Mouse (Mus musculus): ENCODE measurements around the gene Fgf12.
A peak's percentile ranks its signal among the peaks of the same experiment; 100 is the strongest.

Gene Fgf12

GRCm38 (mm10) chr16:28614412-28614811 is 138.5 kb downstream of the Fgf12 start:
- DNase-seq (ENCODE audit: low read depth, low spot score), result no peak

DNA sequence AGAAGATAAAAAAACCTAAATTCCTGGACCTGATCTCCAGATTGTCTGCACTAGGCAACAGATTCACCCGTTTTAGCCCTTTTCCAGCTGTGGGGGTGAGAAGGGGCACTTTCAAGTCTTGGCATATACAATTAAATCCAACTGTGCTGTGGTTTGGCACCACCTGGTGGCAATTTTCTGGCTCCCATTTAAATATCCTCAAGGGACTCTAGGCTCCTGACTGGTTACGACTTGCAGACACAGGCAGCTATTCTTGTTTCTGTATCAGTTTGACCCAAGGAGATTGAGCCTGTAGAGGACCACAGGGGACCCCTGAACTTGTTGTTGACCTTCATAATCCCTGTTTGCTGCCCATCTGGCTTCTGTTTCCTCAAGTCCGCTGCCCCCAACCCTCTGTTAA is 141.9 kb downstream of the Fgf12 start:
- DNase-seq (ENCODE audit: low read depth, low spot score), result no peak

- DNase-seq (ENCODE audit: low read depth, low spot score), result no peak
Measured at GRCm38 (mm10) chr16:28603155-28603554, 149.7 kb downstream of the Fgf12 start.

- DNase-seq (ENCODE audit: low read depth, low spot score), result no peak
Measured at GRCm38 (mm10) chr16:28601723-28602122, 151.1 kb downstream of the Fgf12 start.

GRCm38 (mm10) chr16:28596112-28596511 is 156.8 kb downstream of the Fgf12 start:
- no peak for DNase-seq (ENCODE audit: low read depth, low spot score)

- DNase-seq (ENCODE audit: low read depth, low spot score), result peak; percentile 26
Measured at GRCm38 (mm10) chr16:28593075-28593915, 159.6 kb downstream of the Fgf12 start.

- DNase-seq (ENCODE audit: low read depth, low spot score), result no peak
Measured at GRCm38 (mm10) chr16:28592466-28592865, 160.4 kb downstream of the Fgf12 start.

- no peak for DNase-seq (ENCODE audit: low read depth, low spot score)
Measured at GRCm38 (mm10) chr16:28591583-28591982, 161.3 kb downstream of the Fgf12 start.

GRCm38 (mm10) chr16:28572212-28572611 is 180.7 kb downstream of the Fgf12 start:
- DNase-seq (ENCODE audit: low read depth, low spot score), result no peak

DNA sequence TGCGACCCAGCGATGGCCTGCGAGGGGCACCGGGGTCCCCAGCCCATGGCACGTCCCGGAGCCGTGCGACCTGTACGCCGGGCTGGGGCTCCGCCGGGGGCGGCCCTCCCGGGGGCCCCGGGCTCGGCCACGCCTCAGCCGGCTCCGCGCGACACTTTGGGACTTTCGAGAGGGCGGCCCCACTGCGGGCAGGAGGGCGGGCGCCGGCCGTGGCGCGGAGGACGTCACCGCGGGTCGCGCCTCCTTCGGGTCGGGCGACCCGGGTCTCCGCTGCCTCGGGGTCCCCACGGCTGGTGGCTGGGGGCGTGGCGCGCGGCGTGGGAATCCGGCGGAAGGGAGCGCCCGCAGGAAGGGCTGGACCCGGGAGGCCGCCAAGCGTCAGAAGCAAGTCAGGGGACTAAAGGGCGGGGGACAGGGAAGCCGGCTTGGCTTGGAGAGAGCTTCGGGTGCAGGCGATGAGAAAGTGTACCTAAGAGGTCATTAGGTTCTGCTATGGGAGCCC is 188.1 kb downstream of the Fgf12 start:
- DNase-seq (ENCODE audit: low read depth, low spot score), result no peak

GRCm38 (mm10) chr16:28564075-28564715 is 188.7 kb downstream of the Fgf12 start:
- DNase-seq (ENCODE audit: low read depth, low spot score), result no peak

DNA sequence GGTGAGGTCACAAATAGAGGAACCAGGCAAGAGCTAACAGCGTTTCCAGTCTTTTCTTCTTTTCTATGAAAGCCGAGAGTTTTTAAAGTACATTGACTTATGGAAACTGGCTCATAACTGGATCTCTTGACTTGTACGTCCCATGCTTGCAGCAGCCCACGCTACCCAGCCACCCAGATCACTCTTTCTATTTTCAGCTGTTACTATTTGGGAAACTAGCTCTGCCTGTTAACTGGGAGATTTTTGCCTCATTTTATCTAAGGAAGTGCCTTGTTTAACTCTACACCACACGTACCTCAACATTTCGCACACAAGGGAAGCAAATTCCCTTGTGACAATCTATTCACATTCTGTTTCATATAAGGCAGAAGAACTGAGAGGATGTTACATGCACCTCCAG is 190.0 kb downstream of the Fgf12 start:
- no peak for DNase-seq (ENCODE audit: low read depth, low spot score)

GRCm38 (mm10) chr16:28555219-28555618 is 197.6 kb downstream of the Fgf12 start:
- DNase-seq (ENCODE audit: low read depth, low spot score), result no peak

- no peak for DNase-seq (ENCODE audit: low read depth, low spot score)
Measured at GRCm38 (mm10) chr16:28539423-28539822, 213.4 kb downstream of the Fgf12 start.

GRCm38 (mm10) chr16:28517596-28518524 is 235.0 kb downstream of the Fgf12 start:
- DNase-seq (ENCODE audit: low read depth, low spot score), result peak; percentile 43

- no peak for DNase-seq (ENCODE audit: low read depth, low spot score)
Measured at GRCm38 (mm10) chr16:28512446-28512845, 240.4 kb downstream of the Fgf12 start.

DNA sequence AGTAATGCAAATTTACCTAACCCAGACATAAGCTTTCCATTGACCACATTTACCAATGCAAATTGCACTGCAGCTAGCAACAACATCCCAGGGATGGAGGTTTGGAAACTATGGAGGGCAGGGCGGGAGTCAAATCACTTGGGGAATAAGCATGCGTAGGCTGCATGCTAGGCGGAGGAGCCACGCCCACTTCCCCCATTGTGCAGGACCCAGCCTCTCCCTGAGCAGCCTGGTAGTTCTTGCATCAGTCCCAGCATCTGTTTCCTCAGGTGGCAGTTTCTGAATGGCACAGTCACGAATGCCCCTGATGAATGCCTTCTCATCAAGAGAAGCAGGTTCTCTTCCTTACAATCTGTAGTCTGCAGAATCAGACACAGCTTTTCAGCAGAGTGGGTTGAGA is 241.5 kb downstream of the Fgf12 start:
- DNase-seq (ENCODE audit: low read depth, low spot score), result no peak

DNA sequence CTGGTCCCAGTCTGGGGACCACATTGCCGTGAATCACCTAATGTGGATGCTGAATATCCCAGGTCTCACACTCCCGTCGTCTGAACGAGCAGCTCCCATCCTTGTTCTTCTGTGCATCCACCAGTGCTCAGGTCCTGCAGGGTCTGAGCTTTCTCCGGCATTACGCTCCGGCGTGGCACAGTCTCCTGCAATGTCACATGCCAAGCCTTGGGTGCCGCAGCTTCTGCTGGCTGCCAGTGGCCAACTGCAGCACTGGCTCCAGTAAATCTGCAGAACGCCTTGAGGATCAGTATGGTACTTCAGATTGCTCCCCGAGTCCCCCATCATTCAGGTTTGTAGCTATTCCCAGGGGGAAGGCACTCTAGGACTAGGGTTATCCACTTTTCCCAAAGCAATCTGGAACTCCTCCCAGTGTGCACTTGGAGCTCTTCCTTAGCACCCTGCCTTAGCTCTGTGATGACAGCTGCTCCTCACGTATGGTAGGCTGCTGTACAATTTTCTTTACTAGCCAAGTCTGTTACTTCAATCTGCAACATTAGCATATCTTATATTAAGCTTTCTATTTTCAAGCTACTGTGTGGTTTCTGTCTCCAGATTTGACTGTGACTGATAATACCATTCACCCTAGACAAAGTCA is 254.8 kb downstream of the Fgf12 start:
- DNase-seq (ENCODE audit: low read depth, low spot score), result no peak

GRCm38 (mm10) chr16:28491711-28492110 is 261.2 kb downstream of the Fgf12 start:
- no peak for DNase-seq (ENCODE audit: low read depth, low spot score)

DNA sequence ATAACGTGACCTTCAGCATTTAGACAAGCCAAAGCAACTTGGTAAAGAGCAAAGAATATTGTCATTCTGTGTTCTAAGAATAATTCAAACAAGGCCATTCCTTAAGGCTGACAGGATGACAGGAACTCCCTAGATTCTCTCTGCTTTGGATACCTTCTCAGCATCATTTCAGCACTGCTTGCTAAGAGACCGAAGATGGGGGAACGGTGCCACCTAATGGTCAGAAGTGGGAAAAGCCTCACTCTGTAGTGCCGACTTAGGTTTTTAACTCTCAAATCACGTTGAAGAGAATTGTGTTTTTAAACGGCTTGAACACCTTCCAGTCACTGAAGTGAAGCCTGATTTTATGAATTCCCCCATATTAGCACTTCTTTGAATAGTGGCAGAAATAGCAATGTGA is 262.4 kb downstream of the Fgf12 start:
- peak; percentile 38 for DNase-seq (ENCODE audit: low read depth, low spot score)

DNA sequence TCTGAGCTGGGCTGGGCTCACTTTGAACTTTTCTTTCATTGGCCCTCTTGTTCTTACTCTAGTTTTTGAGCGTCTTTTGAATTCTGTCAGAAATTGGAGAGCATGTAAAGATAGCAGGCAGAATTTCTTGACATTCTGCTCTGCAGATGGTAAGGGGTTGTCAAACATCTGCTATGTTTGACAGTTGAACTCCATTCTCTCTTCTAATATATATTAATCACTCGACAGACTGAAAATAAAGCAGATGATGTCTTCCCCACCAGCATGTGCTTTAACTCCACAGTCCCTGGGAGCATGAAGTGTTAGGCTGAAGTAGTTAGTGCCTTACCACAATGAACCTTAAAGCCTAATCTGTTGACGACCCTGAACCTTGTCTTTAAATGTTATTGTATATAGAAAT is 267.9 kb downstream of the Fgf12 start:
- DNase-seq (ENCODE audit: low read depth, low spot score), result no peak

Data from retina, adult 2 months (tissue).